Mouse (Mus musculus) testis, adult 2 months (tissue): ENCODE measurements around the gene Etl4.

Experiments
- CTCF ChIP-seq: fragments of 200-500 bp; IDR thresholded peaks from 2 replicates; pipeline ENCODE4 v1.5.1; 2012; ENCODE audit warnings: low read depth, mild to moderate bottlenecking, inconsistent platforms, low read length, moderate library complexity; ENCODE audit not compliant: control insufficient read depth, insufficient read depth, insufficient replicate concordance
- POLR2A ChIP-seq: fragments of 200-500 bp; IDR thresholded peaks from 2 replicates; pipeline ENCODE4 v1.6.1; 2012; ENCODE audit warnings: low read depth, mild to moderate bottlenecking, inconsistent platforms, low read length, moderate library complexity; ENCODE audit not compliant: control insufficient read depth

GRCm38 (mm10) chr2:20520099-20520475 lies 610.5 kb downstream of the Etl4 start:
- TF ChIP-seq CTCF, result no peak
- TF ChIP-seq POLR2A, result no peak
